Mouse (Mus musculus): ENCODE data around the gene Gpr85.
"Not testable (repeated sequence)": the region's sequence is repeated elsewhere in the genome, so short reads cannot be mapped to it uniquely, and the experiment has no call there.

Gene Gpr85

DNA sequence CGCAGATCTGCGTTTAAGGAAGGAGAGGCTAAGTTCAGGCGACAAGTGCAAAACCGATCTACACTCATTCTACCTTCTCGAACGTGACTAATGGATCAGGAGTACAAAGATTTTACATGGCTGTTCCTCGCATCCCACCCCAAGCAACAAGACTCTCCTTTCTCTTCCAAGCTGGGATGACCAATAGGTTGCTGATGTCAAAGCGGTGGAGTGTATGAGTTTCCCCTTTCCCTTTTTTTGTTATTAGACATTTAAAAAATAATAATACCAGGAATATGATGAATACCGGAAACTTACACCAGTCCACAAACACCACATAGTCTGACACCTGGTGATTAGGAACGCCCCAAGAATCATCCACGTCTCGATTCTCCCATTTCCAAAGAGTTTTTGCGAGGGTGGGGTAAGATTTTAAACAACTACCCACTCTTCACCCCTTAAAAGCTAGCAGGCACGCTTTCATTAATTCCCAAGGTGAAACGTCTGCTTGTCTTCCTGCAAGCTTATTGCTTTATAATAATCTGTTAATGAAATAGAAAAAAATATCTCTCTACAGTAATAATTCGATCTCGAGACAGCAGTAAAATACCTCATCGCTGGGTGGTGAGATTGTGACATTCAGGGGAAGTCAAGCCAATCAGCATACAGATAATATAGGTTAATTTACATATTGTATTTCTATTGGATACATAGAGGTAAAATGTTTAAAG is at the start of gene Gpr85:
Gpr85 (minus strand) TSS at position 598 of the 710 bp plus-strand sequence.
- DNase-seq (ENCODE audit: low read depth) = peak; percentile 72

- DNase-seq (ENCODE audit: low read depth) = no peak
Measured at GRCm38 (mm10) chr6:13884877-13885592, 45.3 kb upstream of the Gpr85 start.

DNA sequence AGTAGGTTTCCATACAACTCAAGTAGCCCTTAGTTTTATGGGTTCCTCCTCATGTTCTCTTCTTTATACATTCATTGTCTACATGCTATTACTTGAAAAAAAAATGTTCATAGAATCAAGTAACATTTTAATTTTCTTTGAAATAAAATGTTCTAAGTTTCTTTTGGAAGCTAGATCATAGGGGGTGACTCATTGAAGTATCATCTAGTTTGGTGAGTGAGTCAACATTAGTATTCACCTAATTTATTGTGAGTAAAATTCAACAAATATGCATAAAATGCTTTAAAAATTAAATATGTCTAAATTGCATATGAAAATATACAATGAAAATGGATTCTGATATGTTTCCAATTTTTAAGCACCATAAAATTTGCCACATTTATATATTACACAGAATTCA is 43.2 kb upstream of the Gpr85 start:
- DNase-seq (ENCODE audit: low read depth) = no peak

GRCm38 (mm10) chr6:13873959-13874358 is 34.2 kb upstream of the Gpr85 start:
- DNase-seq (ENCODE audit: low read depth) = no peak

DNA sequence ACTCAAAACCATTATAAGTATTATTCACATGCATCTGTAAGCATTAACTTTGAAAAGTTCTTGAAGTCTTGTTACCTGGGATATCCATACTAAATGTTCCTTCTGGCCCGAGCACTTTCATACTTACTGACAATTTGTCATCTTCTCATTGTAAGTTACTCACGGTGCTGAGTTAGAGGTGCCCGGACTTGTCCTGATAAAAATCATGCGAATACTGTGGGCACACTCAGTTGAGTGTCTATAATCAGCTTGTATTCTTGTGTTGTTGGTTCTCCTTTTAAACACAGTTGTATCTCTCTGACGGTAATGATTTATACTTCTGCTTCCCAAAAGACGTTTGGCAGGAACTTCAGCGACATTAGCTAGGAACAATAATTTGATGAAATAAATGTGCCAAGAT is 32.3 kb upstream of the Gpr85 start:
- peak; percentile 14 for DNase-seq (ENCODE audit: low read depth)

- DNase-seq (ENCODE audit: low read depth) = no peak
Measured at GRCm38 (mm10) chr6:13871625-13871958, 31.9 kb upstream of the Gpr85 start.

GRCm38 (mm10) chr6:13870919-13871624 is 31.3 kb upstream of the Gpr85 start, which contains the start of gene 2610001J05Rik:
Gene 2610001J05Rik (minus strand): TSS chr6:13871518.
- DNase-seq (ENCODE audit: low read depth) = peak; percentile 96

DNA sequence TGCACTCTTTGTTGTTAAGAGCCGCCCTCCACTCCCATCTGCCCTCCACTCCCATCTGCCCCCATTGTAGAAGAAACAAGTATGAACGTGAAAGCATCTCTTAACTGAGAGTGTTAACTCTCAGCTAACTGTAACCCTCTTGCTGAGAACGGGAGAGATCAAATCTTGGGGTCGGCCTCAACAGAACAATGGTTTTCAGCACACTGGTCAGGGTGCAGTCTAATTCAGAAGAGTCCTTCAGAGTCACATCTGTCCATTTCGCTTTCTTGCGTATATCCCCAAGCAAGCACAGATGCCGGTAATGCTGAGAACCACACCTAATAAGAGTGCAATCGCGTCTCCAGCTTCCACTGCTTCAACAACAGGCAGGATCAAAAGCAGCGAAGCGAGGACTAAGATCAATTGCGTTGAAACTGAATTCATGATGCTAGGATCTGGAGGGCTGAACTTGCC is 30.6 kb upstream of the Gpr85 start:
- peak; percentile 48 for DNase-seq (ENCODE audit: low read depth)

DNA sequence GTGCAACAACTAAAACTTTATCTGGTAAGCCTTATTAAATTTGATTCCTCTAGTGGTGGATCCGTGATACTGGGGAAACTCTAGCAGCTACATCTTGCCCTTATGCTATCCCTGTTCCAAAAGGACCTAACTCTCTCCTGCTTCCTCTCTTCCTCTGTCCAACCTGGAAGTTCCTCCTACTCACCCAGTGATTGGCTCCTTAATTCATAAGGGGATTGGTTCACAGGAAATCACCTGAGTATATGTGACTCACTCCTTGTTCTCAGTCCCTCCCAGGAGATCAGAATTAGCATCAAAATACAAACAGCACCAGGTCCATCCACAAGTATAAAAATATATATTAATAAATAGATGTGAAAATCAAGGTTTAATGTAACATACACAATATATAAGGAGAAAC is 20.9 kb upstream of the Gpr85 start:
- DNase-seq (ENCODE audit: low read depth) = peak; percentile 9

- DNase-seq (ENCODE audit: low read depth) = peak; percentile 46
Measured at GRCm38 (mm10) chr6:13859877-13860585, 20.3 kb upstream of the Gpr85 start.

DNA sequence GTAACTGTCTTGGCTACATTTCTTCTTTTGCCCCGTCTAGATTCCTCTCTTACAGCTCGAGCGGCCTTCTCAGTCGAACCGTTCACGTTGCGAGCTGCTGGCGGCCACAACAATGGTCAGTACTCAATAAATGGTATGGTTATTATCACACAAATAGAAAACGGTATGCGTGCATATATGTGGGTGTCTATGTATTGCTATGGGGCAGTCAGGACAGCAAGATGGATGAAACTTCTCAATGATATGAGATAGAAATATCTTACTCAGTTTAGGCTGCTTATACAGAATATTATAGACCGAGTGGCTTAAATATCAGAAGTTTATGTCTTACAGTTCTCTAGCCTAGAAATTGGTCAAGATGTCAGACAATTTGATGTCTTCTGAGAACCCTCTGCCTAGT is 14.5 kb upstream of the Gpr85 start:
- DNase-seq (ENCODE audit: low read depth) = no peak

- no peak for DNase-seq (ENCODE audit: low read depth)
Measured at GRCm38 (mm10) chr6:13853244-13853643, 13.5 kb upstream of the Gpr85 start.

- DNase-seq (ENCODE audit: low read depth) = not testable (repeated sequence)
Measured at GRCm38 (mm10) chr6:13846031-13846430, 6.3 kb upstream of the Gpr85 start.

- DNase-seq (ENCODE audit: low read depth) = peak; percentile 91
Measured at GRCm38 (mm10) chr6:13838677-13839344, 931 bp downstream of the Gpr85 start.

- peak; percentile 79 for DNase-seq (ENCODE audit: low read depth)
Measured at GRCm38 (mm10) chr6:13837916-13838676, 1.6 kb downstream of the Gpr85 start.

DNA sequence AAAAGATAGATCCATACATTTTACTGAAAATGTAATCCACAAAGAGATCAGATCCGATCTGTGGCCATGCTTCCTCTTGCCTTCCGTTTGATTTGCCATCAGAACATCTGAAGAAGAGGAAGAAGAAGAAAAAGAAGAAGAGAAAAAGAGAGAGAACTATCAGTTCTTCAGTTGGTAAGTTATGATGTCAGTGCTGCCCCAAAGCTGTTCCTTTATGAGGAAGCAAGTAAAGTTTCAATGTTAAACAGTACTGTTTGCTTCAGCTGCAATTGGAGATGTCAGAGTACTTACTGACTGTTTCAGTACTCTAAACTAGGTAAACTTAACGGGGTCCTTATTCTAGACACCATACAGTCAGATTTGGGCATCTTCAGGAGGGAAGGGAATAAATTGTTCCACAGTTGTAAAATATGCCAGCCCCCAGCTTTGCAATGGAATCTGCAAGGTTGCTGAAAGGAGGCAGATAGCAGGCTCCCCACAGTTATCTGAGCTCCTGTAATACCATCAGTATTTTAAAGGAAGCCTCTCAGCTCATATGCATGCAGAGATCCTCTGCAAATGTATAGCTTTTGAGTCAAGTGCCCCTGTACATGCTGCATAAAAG is 2.7 kb downstream of the Gpr85 start:
- no peak for DNase-seq (ENCODE audit: low read depth)

- DNase-seq (ENCODE audit: low read depth) = peak; percentile 51
Measured at GRCm38 (mm10) chr6:13835720-13836665, 3.7 kb downstream of the Gpr85 start.

DNA sequence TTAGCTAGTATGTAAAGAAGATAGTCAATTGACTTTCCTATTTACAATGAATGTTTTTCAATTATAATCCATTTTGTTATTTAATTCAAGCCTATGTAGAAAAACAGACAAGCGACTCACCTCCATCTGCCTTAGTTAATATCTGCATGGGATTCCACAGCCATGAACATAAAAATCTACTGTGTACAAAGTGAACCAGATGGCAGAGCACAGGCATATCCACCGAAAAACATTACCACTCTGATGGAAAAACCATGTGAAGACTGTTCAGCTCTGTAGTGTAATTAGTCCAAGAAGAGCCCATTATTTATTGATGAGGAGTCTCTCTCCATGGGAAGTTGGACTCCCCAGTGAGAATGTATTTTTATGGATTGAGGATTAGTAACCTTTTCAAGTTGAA is 7.0 kb downstream of the Gpr85 start:
- no peak for DNase-seq (ENCODE audit: low read depth)

- DNase-seq (ENCODE audit: low read depth) = no peak
Measured at GRCm38 (mm10) chr6:13828877-13829276, 10.9 kb downstream of the Gpr85 start.
